Mouse (Mus musculus) heart, postnatal 25 days (tissue): ENCODE results near the gene Hoxa11. TPM values are rescaled to one million over a fixed set of nuclear protein-coding genes. Genes with fewer than 3 reads are reported as not detected.

Experiments
- DNase-seq: peaks from one replicate; pipeline ENCODE4 v3.0.0; 2022; ENCODE audit warnings: low spot score
- intact Hi-C: fragments of 180-260 bp; cut with DNase I; formaldehyde crosslinking; loops from one replicate; pipeline ENCODE4 v1.15.1; 2025
- total RNA-seq, 2 experiments: library from RNA; stranded (reverse); gene quantifications; 2 replicates each; pipeline ENCODE4 v1.2.3; 2021

Gene Hoxa11
- total RNA-seq, 2 experiments from 2014 or later: not detected

- no peak for DNase-seq
- intact Hi-C loops: loop anchor here (10.0 kb wide), 1 partner anchor 840 kb away; no protein-coding TSS in a partner anchor
Observed at GRCm38 (mm10) chr6:52224895-52225611, 20.6 kb downstream of the Hoxa11 start.

- intact Hi-C loops: loop anchor here (10.0 kb wide), 1 partner anchor 839 kb away; no protein-coding TSS in a partner anchor
- DNase-seq: no peak
Observed at GRCm38 (mm10) chr6:52223939-52224760, 21.5 kb downstream of the Hoxa11 start.

GRCm38 (mm10) chr6:52222729-52223128, 22.9 kb downstream of the Hoxa11 start:
- intact Hi-C loops: loop anchor here (10.0 kb wide), 1 partner anchor 838 kb away; no protein-coding TSS in a partner anchor
- no peak for DNase-seq

- intact Hi-C loops: loop anchor here (1.0 to 10.0 kb wide), 3 partner anchors 351 to 837 kb away; no protein-coding TSS in a partner anchor
- DNase-seq: no peak
Observed at GRCm38 (mm10) chr6:52221993-52222685, 23.5 kb downstream of the Hoxa11 start.

- peak; percentile 62 for DNase-seq
- intact Hi-C loops: loop anchor here (1.0 to 10.0 kb wide), 3 partner anchors 351 to 837 kb away; no protein-coding TSS in a partner anchor
Observed at GRCm38 (mm10) chr6:52221337-52221992, 24.1 kb downstream of the Hoxa11 start, which contains the start of gene Hoxa7. TSS of gene Hoxa7 (minus strand) at chr6:52221854.

- no peak for DNase-seq
- intact Hi-C loops: loop anchor here (1.0 to 10.0 kb wide), 3 partner anchors 350 to 836 kb away; no protein-coding TSS in a partner anchor
Observed at GRCm38 (mm10) chr6:52220865-52221310, 24.7 kb downstream of the Hoxa11 start.

GRCm38 (mm10) chr6:52220003-52220864, 25.4 kb downstream of the Hoxa11 start:
- no peak for DNase-seq
- intact Hi-C loops: loop anchor here (2.0 to 10.0 kb wide), 2 partner anchors 349 to 835 kb away; no protein-coding TSS in a partner anchor

GRCm38 (mm10) chr6:52219234-52219942, 26.2 kb downstream of the Hoxa11 start:
- intact Hi-C loops: loop anchor here (5.0 kb wide), 1 partner anchor 1037 kb away; no protein-coding TSS in a partner anchor
- DNase-seq: no peak

GRCm38 (mm10) chr6:52218643-52219215, 26.9 kb downstream of the Hoxa11 start:
- intact Hi-C loops: loop anchor here (5.0 kb wide), 1 partner anchor 1036 kb away; no protein-coding TSS in a partner anchor
- no peak for DNase-seq

GRCm38 (mm10) chr6:52217895-52218642, 27.5 kb downstream of the Hoxa11 start:
- DNase-seq: no peak
- intact Hi-C loops: loop anchor here (5.0 kb wide), 1 partner anchor 1036 kb away; no protein-coding TSS in a partner anchor

- intact Hi-C loops: loop anchor here (5.0 kb wide), 1 partner anchor 1035 kb away; no protein-coding TSS in a partner anchor
- no peak for DNase-seq
Observed at GRCm38 (mm10) chr6:52217459-52217768, 28.2 kb downstream of the Hoxa11 start.

GRCm38 (mm10) chr6:52216691-52217458, 28.7 kb downstream of the Hoxa11 start:
- DNase-seq: no peak
- intact Hi-C loops: loop anchor here (5.0 kb wide), 1 partner anchor 1035 kb away; no protein-coding TSS in a partner anchor

GRCm38 (mm10) chr6:52215771-52216535, 29.7 kb downstream of the Hoxa11 start:
- no peak for DNase-seq
- intact Hi-C loops: loop anchor here (5.0 kb wide), 1 partner anchor 1034 kb away; no protein-coding TSS in a partner anchor

GRCm38 (mm10) chr6:52215070-52215469, 30.5 kb downstream of the Hoxa11 start:
- no peak for DNase-seq
- intact Hi-C loops: loop anchor here (5.0 kb wide), 1 partner anchor 1033 kb away; no protein-coding TSS in a partner anchor

GRCm38 (mm10) chr6:52214271-52214670, 31.3 kb downstream of the Hoxa11 start:
- no peak for DNase-seq
- intact Hi-C loops: no loop called here
